Mouse (Mus musculus) intestine, postnatal 0 days (tissue): ENCODE results near the gene Tfpt. TPM values are rescaled to one million over a fixed set of nuclear protein-coding genes. Genes with fewer than 3 reads are reported as not detected.
A peak's percentile ranks its signal among the peaks of the same experiment; 100 is the strongest.

ENCODE experiments used
- ATAC-seq: fragments of 200-750 bp; cut with Nextera tagmentation; 2 replicates; pipeline ENCODE4 v1.8.0; 2017; ENCODE audit warnings: mild to moderate bottlenecking, moderate TSS enrichment, moderate library complexity
- H3K27ac ChIP-seq: fragments of 300-500 bp; sonication (generic); 2 replicates; pipeline ENCODE4 v1.5.1; 2014; ENCODE audit warnings: mild to moderate bottlenecking, low read depth, low read length, moderate library complexity
- H3K27me3 ChIP-seq: fragments of 300-500 bp; sonication (generic); replicated peaks from 2 replicates; pipeline ENCODE4 v1.6.1; 2014; ENCODE audit warnings: low read length, mixed read lengths; ENCODE audit not compliant: control insufficient read depth, insufficient read depth
- H3K36me3 ChIP-seq: fragments of 300-500 bp; sonication (generic); 2 replicates; pipeline ENCODE4 v1.6.1; 2014; ENCODE audit warnings: mild to moderate bottlenecking, moderate library complexity; ENCODE audit not compliant: control insufficient read depth, insufficient read depth
- H3K4me1 ChIP-seq: fragments of 300-500 bp; sonication (generic); replicated peaks from 2 replicates; pipeline ENCODE4 v1.6.1; 2014; ENCODE audit warnings: antibody characterized with exemption, low read length, mixed read lengths; ENCODE audit not compliant: control insufficient read depth, insufficient read depth
- H3K4me2 ChIP-seq: fragments of 300-500 bp; sonication (generic); replicated peaks from 2 replicates; pipeline ENCODE4 v1.6.1; 2014; ENCODE audit warnings: low read depth, mild to moderate bottlenecking, moderate library complexity
- H3K4me3 ChIP-seq: fragments of 300-500 bp; sonication (generic); 2 replicates; pipeline ENCODE4 v1.5.1; 2014; ENCODE audit warnings: low read depth, low read length
- H3K9ac ChIP-seq: fragments of 300-500 bp; sonication (generic); 2 replicates; pipeline ENCODE4 v1.6.1; 2014; ENCODE audit warnings: mild to moderate bottlenecking, low read depth, low read length
- H3K9me3 ChIP-seq: fragments of 300-500 bp; sonication (generic); 2 replicates; pipeline ENCODE4 v1.6.1; 2016; ENCODE audit warnings: mixed run types; ENCODE audit not compliant: control insufficient read depth
- CTCF ChIP-seq: sonication (generic); IDR thresholded peaks from 2 replicates; pipeline ENCODE4 v1.5.1; 2016; ENCODE audit warnings: low read depth, mild to moderate bottlenecking, control low read depth, antibody characterized with exemption, moderate library complexity
- WGBS: fragments of 180-500 bp; shearing (Covaris S2); extraction: QIAGEN DNeasy Blood & Tissue Kit; methylation state at CpG from one replicate; pipeline ENCODE4 v1.1.7; 2014; 5-methylcytosine and 5-hydroxymethylcytosine counted together
- polyA plus RNA-seq: library from polyadenylated mRNA; unstranded; fragments of >200 nt; fragmentation: Nextera tagmentation; extraction: Ambion mirVana; gene quantifications from 2 replicates; pipeline ENCODE4 v1.2.1, GENCODE M21; 2015

Tfpt gene
- polyA plus RNA-seq, 1 experiment from 2014 or later, result 12.2 TPM

- Histone ChIP-seq H3K4me1 (peaks cover 13% of the 10 kb centered on the region; the same call in 1 of the 2 replicates), H3K4me2 (peak overlapping the region; percentile 73), H3K4me3 (peak overlapping the region; percentile 78), H3K27ac (peak overlapping the region; percentile 94), H3K27me3 (no peaks in the 10 kb centered on the region), H3K9ac (peak overlapping the region; percentile 94), H3K36me3 (peaks cover 12% of the 10 kb centered on the region), H3K9me3 (no peaks in the 10 kb centered on the region)
- TF ChIP-seq CTCF, result no peak
- under 1% methylated on average over 42 of the region's 58 CpGs for WGBS
- ATAC-seq, result peak; percentile 11
These were observed 15.8 kb upstream of the Tfpt start for GRCm38 (mm10) chr7:3645488-3646025.

DNA sequence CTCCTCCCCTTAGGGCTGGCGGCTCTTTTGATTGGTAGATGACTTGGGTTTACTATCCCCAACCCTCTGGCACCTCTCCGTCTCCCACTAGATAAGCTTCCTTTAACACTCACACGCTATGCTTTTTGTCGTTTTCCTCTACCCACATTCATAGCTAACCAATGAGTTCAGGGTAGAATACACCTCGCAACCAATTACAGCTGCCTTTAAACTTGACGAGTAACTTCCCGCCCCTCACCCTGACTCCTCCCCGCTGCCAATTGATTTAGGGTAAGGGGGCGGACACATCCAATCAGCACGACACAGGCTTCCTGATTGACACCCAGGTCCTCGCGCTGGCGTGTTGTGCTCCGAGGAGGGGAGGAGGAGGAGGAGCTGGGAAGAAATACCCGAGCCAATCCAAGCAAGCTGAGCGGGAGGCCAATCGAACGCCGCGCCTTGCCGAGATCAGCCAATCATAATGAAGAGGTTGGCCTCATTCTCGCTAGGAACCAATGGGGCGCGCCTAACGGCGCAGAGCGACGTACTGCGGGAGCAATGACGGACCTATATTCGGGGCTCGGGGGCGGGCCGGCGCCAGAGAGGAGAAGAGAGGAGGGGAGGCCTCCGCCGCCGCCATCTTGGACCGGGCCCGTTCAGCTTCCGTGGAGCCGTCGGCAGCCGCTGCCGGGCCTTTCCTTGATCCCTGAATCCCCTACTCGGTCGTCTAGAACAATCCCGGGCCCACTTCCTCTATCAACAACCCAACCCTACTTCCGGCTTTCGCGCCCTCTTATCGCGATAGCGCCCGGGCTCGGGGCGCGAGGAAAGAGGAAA lies 15.2 kb upstream of the Tfpt start, which contains the start of gene Cnot3:
Gene Cnot3 (plus strand): TSS at position 597 of the 816 bp plus-strand sequence.
- WGBS, result under 1% methylated on average over 55 of the region's 58 CpGs
- H3K9ac ChIP-seq, result peak within 1 kb of the TSS; percentile 94
- 0 out of 2 replicates have a peak, but pooled peaks have one; percentile 1 for TF ChIP-seq CTCF

DNA sequence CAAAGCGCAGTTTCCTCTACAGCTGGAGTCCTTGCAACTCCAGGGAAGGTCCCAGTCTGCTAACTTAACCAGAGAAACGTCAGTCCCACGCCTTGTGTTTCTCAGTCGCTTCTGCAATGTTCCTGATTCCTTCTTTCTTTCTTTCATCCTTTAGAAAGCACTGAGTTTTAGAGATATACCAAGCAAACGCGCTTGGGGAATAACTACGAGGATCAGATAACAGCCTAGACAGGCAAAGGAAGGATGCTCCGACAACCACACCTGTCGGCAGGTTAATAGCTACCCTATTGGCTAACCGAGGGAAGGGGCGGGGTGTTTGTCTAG lies 14.6 kb upstream of the Tfpt start:
- no peak overlapping the region; the same call in 1 of the 2 replicates for H3K9ac ChIP-seq

More for the DNA sequence above, 15.2 kb upstream of the Tfpt start, which contains the start of gene Cnot3:
- H3K27ac ChIP-seq, result peak within 1 kb of the TSS; percentile 94
- H3K36me3 ChIP-seq, result peaks cover 17% of the 10 kb centered on the region
- peaks cover 13% of the 10 kb centered on the region; the same call in 1 of the 2 replicates for H3K4me1 ChIP-seq
- peak; percentile 99 for ATAC-seq
- peak within 1 kb of the TSS; percentile 78 for H3K4me3 ChIP-seq
- peak within 1 kb of the TSS; percentile 73 for H3K4me2 ChIP-seq
- no peaks in the 10 kb centered on the region for H3K9me3 ChIP-seq
- no peaks in the 10 kb centered on the region for H3K27me3 ChIP-seq

GRCm38 (mm10) chr7:3643843-3644242 lies 14.1 kb upstream of the Tfpt start:
- H3K9ac ChIP-seq, result no peak overlapping the region
- 14% methylated on average over 9 of the region's 9 CpGs for WGBS

More for the DNA sequence above, 14.6 kb upstream of the Tfpt start:
- TF ChIP-seq CTCF, result no peak
- Histone ChIP-seq H3K9me3 (no peaks in the 10 kb centered on the region), H3K36me3 (peaks cover 23% of the 10 kb centered on the region), H3K27ac (peak overlapping the region; percentile 55; the same call in 1 of the 2 replicates), H3K27me3 (no peaks in the 10 kb centered on the region), H3K4me1 (peaks cover 13% of the 10 kb centered on the region; the same call in 1 of the 2 replicates), H3K4me2 (peak overlapping the region; percentile 56), H3K4me3 (peak overlapping the region; percentile 38)
- WGBS, result under 1% methylated on average over 11 of the region's 11 CpGs
- no peak for ATAC-seq

GRCm38 (mm10) chr7:3643412-3643811 lies 13.7 kb upstream of the Tfpt start:
- Histone ChIP-seq H3K27ac (no peak overlapping the region), H3K27me3 (no peaks in the 10 kb centered on the region), H3K36me3 (peaks cover 29% of the 10 kb centered on the region), H3K4me3 (no peak overlapping the region), H3K4me2 (no peak overlapping the region), H3K9me3 (no peaks in the 10 kb centered on the region), H3K9ac (no peak overlapping the region), H3K4me1 (peaks cover 13% of the 10 kb centered on the region; the same call in 1 of the 2 replicates)
- no peak for TF ChIP-seq CTCF
- WGBS, result 71% methylated on average over 5 of the region's 5 CpGs
- ATAC-seq, result no peak

More at GRCm38 (mm10) chr7:3643843-3644242, 14.1 kb upstream of the Tfpt start:
- ATAC-seq, result no peak
- no peaks in the 10 kb centered on the region for H3K27me3 ChIP-seq
- peak overlapping the region; percentile 56 for H3K4me2 ChIP-seq
- H3K36me3 ChIP-seq, result peaks cover 26% of the 10 kb centered on the region
- H3K4me1 ChIP-seq, result peaks cover 13% of the 10 kb centered on the region; the same call in 1 of the 2 replicates
- no peaks in the 10 kb centered on the region for H3K9me3 ChIP-seq
- TF ChIP-seq CTCF, result no peak
- H3K4me3 ChIP-seq, result peak overlapping the region; percentile 38; the same call in 1 of the 2 replicates
- no peak overlapping the region for H3K27ac ChIP-seq

GRCm38 (mm10) chr7:3630478-3630815 lies 718 bp upstream of the Tfpt start:
- no peak for TF ChIP-seq CTCF
- Histone ChIP-seq H3K36me3 (peaks cover 20% of the 10 kb centered on the region), H3K27me3 (no peaks in the 10 kb centered on the region), H3K27ac (0 out of 2 replicates have a peak overlapping the region, but pooled peaks have one; percentile 79), H3K9me3 (no peaks in the 10 kb centered on the region), H3K4me2 (peak overlapping the region; percentile 75), H3K4me1 (peaks cover 7% of the 10 kb centered on the region), H3K4me3 (peak overlapping the region; percentile 53), H3K9ac (peak overlapping the region; percentile 73)
- no peak for ATAC-seq
- WGBS, result 52% methylated on average over 3 of the region's 3 CpGs
